ENCODE assay signal across 18 mouse cellular contexts in the genomic region with DNA sequence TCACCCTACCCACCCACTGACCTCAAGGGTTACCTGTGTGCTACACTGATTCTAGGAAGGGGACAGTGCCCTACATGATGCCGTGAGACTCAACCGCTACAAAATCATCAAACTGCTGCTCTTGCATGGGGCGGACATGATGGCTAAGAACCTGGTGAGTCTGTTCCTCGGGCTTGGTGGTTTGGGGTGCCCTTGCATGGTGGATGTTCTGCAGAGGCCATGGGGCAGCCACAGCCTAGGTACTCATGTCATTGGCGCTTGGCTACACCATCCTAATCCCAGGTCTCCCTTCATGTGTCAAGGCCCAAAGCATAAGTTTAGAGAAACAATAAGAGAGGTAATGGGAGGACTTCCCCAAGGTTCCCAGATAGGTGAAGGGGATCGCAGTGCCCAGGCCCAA. TPM values are rescaled to one million over a fixed set of nuclear protein-coding genes. Genes with fewer than 3 reads are reported as not detected.
"Had no signal": no experiment of that assay in that cellular context is flagged by ENCODE, and none has a peak within 500 bp of the region (broad histone marks: within the 10 kb centered on the region; RNA-seq: fewer than 3 reads in every experiment).

No protein-coding gene starts in this region.

- DNase-seq: left cerebral cortex, postnatal 4 days; liver; liver, embryonic 13.5 days; liver, postnatal 0 days; lung, adult 18-20 months; lung, adult 2 months; lung, embryonic 14.5 days; lung, postnatal 10 days; lung, postnatal 14 days; lung, postnatal 36 days; lung, postnatal 4 days; midbrain, embryonic 14.5 days had no signal

RNA-seq across cellular contexts. Expression of a gene that starts 1.4 kb away (rescaled TPM):
- total RNA-seq: megakaryocyte-erythroid progenitor cell, adult 5-6 weeks; monocyte, adult 5-6 weeks had no signal

RNA-seq across cellular contexts. Expression of a gene that starts 8.1 kb away (rescaled TPM):
- total RNA-seq: megakaryocyte progenitor cell, adult 5-6 weeks; megakaryocyte, adult 5-6 weeks; megakaryocyte-erythroid progenitor cell, adult 5-6 weeks; midbrain, postnatal 0 days had no signal

RNA-seq across cellular contexts. Expression of a gene that starts 8.2 kb away (rescaled TPM):
- total RNA-seq: left cerebral cortex, postnatal 36 days; left cerebral cortex, postnatal 4 days; megakaryocyte progenitor cell, adult 5-6 weeks; megakaryocyte, adult 5-6 weeks; megakaryocyte-erythroid progenitor cell, adult 5-6 weeks; monocyte, adult 5-6 weeks had no signal

RNA-seq across cellular contexts. Expression of a gene that starts 42.2 kb away (rescaled TPM):
- total RNA-seq: monocyte, adult 5-6 weeks had no signal
